Mouse (Mus musculus): ENCODE results near the gene Cfap157.
A peak's percentile ranks its signal among the peaks of the same experiment; 100 is the strongest.

Gene Cfap157

DNA sequence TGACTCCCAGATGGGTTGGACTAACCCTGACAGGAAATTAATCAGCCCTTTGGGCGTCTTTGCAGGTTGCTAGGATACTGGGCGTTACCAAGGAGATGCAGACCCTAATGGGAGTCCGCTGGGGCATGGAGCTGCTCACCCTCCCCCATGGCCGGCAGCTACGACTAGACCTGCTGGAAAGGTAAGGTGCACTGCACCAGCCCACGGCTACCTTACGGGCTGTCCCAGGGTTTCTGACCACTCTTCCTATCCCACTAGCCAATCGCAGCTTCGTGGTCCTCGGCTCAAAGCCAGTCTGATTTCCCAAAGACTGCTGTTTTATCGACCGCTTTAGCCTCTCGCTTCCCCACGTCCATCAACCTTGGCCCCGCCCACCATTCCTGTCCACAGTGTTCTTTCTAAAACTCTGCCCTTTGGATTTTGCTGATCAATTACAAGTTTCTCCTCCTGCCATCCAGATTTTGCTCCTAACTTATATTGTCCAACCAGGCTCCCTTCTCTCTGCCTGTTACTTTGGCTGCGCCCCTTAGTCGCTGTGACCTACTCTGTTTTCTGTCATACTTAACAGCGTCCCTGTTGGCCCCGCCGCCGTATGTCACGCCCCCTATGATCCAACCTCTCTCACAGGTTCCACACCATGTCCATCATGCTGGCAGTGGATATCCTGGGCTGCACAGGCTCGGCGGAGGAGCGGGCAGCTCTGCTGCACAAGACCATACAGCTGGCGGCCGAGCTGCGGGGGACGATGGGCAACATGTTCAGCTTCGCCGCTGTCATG is 33.2 kb downstream of the Cfap157 start:
- no peak for DNase-seq (ENCODE audit: low spot score in 2 of 2)

DNA sequence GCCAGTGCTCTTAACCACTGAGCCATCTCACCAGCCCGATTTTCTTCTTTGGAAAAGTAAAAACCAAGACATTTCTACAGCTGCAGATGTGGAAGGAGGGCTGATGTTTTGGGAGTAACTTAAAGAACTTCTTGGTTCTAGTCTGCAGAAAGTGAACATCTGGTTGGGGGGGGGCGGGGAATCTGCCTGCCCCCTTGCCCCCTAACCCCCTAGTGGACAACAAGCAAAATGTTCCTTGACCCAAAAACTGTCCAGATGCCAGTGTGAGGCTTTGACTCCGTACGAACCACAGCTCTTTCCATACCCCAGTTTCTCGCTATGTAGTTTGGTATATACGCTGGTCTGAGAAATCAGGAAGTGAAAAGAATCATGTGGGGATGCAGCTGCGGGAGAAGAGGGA is 34.0 kb downstream of the Cfap157 start:
- DNase-seq (ENCODE audit: low spot score in 2 of 2): no peak

DNA sequence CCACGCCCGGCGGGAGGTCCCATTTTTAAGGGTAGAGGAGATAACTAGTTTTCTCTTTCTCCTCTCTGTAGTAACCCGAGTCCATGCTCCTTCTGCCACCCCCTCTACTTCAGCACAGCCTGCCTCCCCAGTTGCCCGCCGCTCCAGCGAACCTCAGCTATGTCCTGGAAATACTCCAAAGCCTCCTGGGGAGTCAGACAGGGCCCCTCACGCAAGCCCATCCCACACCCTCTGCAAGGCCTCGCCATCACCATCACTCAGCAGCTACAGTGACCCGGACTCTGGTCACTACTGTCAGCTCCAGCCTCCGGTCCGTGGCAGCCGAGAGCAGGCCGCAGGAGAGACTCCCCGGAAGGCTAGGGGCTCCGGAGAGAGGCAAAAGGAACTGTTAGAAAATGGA is 35.1 kb downstream of the Cfap157 start:
- no peak for DNase-seq (ENCODE audit: low spot score in 2 of 2)

DNA sequence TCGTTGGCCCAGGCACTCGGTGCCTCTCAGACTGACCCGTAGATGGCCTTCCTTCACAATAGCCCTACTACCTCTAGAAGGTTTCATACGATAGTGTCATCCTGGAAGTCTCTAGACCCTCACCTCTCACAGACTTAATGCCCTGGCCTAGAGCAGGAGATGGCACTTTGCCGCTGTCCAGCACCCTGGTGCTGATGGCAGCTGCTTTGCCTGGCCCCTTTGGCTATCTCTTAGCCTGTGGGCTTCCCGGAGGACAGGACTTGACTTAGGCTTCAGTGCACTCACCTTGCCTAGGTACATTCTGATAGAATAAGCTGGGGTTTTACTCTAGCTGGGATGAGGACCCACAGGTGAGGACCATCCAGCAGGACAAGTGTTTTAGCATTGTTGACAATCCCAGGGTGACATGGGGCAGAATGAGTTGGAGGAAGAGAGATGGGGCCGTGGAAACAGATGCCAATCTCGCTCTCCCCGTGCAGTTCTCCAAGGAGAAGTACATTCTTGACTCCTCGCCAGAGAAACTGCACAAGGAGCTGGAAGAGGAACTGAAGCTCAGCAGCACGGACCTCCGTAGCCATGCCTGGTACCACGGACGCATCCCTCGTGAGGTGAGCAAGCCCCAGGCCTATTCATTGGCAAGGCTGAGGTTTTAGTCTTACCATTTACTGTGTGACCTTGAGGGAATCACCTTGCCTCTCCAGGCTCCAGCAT is 39.8 kb downstream of the Cfap157 start:
- DNase-seq (ENCODE audit: low spot score in 2 of 2): no peak

DNA sequence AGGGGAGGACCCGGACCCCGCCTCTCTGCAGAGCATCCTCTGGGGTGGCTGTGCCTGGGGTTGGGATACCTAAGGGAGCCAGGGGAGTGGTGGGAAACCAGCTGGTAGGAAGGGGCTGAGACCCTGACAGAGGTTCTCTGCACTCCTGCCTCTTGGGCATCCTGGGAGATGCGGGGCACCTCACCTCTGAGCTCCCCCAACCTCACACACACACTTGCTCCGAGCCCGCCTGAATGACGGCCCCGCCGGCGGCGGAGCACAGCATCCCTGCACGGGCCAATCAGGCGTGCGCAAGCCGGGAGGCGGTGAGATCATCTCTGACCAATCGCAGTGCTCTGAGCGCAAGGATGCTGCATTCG is 42.1 kb downstream of the Cfap157 start:
- DNase-seq (ENCODE audit: low spot score in 2 of 2): peak; percentile 55 to 78

DNA sequence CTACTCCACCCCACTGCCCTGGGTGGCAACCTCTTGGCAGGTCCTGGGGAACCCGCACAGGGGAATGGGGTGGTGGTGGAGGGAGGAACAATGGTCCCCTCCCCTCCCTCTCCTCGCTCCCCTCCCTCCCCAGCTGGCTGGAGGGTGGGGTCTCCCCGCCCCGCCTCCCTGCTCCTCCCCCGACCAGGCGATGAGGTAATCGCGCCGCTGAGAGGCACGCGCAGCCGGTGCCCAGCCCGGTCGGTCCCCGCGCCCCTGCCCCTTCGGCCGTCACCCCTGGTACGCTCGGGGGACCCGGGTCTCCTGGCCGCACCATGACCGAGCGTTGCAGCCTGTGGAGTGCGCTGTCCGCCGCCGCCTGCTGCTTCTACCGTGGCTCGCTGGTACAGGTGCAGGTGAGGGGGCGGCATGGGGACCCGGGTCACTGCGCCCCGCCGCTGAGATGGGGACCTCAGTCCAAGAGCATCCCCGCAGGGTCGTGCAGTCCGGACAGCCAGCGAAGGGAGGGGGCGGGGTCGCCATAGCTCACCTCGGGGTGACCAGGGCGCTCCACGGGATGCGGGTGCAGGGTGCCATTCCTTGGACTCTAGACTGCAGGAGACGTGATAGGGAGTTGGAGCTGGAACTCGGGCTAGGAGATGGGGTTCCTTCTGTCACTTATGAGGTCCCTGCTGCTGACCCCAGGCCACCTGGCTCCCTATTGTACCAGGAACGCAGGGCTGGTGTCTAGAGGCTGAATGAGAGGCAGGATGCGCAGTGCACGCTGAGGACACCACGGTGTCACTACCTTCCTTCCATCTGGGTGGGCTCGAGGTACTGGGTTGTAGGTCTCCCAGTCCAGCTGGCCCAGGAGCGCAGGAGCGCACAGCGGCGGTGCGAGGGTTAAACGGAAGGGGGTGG is 42.7 kb downstream of the Cfap157 start:
- peak in 1 of 2 experiments; percentile 39 for DNase-seq (ENCODE audit: low spot score in 2 of 2)

DNA sequence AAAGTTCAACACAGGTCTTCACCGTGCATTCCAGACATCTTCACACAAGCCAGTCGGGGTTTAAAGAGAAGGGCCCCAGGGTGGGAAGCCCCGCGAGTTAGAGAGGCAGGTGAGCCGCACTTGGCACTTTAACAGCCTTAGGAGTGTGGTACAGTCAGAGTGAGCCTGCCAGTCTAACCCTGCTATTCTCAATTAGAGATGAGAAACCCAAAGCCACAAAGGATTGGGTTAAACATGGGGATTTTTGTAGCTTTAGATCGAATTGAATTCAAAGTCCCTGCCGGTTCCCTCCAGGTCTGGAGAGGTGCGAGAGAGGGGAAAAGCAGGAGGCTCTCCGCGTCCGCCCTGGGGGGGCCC is 43.3 kb downstream of the Cfap157 start, which contains the start of gene 6330409D20Rik:
TSS of gene 6330409D20Rik (minus strand) at position 101 of the 357 bp plus-strand sequence.
- no peak for DNase-seq (ENCODE audit: low spot score in 2 of 2)

DNA sequence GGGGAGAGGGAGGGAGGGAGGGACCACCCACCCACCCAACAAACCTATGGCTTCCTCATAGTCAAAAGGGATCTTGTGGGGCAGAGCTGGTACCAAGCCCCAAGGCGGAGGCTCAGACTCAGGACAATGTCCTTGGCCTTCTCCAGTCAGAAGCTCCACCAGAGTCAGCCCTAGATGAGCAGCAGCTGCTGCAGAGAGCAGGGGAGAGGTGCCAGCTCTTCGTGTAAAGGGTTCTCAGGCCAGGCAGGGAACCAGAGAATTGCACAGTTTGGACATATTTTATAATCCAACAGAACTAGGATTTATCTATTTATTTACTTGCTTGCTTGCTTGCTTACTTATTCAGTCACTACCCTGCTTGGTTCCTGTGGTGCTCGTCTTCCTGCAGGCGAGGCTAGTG is 44.9 kb downstream of the Cfap157 start:
- DNase-seq (ENCODE audit: low spot score in 2 of 2): no peak

DNA sequence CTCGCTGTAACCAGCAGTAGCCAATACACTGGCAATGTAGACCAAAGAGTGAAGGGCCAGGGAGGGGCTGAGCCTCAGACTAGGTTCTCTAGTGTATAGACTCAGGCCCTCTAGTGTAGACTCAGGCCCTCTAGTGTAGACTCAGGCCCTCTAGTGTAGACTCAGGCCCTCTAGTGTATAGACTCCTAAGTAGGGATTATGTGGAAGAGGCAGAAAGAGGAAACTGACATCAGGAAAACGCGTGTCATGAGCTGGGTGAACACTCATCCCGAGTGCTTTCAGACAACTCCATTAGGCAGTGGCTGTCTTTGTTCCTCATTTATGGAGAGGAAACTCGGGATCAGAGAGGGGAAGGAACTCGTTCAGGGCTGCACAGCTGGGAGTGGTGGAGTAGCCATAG is 47.2 kb downstream of the Cfap157 start:
- no peak for DNase-seq (ENCODE audit: low spot score in 2 of 2)

DNA sequence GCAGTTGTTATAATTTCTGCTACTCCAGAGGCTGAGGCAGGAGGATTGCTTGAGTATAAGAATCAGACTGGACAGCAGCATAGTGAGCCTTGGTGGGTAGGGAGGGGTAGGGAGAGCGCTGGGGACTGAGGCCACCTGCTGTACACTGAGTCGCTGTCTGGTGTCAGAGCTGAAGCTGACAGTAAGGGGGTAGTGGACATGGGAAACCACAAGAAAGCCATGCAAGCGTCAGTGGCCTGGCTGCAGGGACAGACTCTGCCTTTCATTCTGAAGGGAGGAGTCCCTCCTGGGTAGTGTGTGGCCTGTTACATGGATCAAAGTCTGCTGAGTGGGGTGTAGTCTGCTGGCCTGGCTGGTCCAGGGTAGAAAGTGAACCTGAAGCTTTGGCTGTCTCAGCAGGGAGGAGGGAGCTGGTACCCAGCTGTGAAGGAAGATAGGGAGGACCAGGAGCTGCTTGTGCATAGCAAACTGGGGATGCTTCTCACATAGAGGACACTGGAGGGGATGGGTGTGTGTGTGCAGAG is 47.9 kb downstream of the Cfap157 start:
- DNase-seq (ENCODE audit: low spot score in 2 of 2): no peak

DNA sequence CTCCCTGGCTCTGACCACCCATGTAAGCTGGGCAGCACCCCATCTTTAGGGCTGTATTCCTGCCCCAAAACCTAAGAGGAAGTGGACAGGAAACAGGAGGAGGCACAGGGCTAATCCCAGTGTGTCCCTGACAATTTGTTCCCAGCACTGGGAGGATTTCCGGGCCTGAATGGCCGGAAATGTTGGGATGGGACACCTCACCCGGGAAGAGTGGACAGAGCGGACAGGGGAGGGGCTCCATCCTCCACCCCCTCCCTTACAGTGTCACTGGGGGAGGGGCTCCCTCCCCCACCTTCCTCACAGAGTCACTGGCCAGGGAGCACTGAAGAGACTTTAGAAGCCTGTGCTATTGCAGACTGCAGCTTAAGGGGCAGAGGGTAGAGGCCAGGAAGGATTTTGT is 49.3 kb downstream of the Cfap157 start:
- no peak for DNase-seq (ENCODE audit: low spot score in 2 of 2)

DNA sequence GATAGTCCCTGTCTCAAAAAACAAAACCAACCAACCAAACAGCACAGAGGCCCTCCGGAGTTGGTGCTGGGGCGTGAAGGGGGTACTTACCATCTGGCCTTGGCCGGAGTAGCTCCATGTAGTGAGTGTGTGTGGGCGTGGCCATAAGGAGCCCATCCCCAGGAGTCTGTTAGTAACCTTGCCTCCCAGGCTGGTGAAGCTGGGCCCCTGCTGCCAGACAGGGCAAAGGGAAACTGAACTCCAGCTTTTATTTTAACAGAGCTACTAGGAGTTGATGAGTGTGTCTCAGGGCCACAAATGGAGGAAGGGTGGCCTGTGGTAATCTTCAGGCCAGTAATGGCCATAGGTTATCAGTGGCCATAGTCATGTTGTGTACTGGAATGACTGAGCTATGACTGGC is 49.7 kb downstream of the Cfap157 start:
- DNase-seq (ENCODE audit: low spot score in 2 of 2): no peak

DNA sequence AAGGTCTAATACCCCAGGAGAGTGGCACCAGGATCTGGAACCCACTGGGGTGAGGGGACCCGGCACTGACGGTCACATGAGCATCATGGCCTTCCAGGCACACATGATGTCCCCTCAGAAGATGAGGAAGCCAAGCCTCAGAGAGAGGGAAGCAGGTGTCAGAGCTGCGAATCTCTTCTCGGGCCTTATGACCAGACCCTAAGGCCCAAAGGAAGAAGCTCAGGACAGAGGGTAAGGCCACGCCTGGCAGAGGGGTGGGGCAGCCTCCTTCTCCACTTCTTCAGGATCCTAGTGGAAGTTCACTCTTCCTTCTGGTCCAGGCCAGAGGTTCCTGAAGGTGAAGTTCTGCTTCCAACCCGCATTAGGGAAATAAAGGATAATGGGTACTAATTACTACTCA is 51.5 kb downstream of the Cfap157 start:
- DNase-seq (ENCODE audit: low spot score in 2 of 2): no peak

DNA sequence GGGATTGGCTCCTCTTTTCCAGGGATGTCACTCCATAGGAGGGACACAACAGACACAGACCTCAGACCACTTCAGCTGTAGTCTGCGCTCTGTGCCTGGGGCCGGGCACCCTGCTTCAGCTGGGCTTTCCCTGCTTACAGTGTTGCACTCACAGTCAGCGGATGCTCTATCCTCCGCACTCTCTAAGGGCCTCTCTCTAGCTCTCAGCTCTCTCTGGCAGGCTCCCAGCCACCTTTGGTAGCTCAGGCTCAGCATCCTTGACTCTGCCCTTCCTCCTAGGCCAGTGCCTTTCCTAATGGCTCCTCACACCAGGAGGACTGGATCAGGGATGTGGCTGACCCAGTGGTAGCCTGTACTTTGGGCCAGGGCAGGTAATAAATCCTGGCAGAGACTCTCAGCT is 52.3 kb downstream of the Cfap157 start:
- no peak for DNase-seq (ENCODE audit: low spot score in 2 of 2)

DNA sequence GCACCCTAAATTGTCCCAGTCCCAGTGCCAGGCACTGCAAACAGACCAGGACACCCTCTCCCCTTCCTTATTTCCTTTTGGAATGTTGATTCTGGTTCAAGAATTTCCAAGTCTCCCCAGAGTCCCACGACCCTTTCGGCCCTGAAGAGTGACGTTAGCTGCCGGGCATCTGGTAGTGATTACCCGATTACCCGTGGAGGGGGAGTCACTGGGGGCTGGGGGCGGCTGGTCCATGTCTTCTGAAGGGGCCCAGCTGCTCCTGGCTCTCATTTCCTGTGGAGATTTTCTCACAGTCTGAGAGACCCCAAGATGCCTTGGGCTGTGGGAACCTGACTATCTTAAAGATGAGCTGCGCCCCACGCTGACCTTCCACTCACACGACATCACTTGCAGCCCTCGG is 53.4 kb downstream of the Cfap157 start:
- no peak for DNase-seq (ENCODE audit: low spot score in 2 of 2)

DNA sequence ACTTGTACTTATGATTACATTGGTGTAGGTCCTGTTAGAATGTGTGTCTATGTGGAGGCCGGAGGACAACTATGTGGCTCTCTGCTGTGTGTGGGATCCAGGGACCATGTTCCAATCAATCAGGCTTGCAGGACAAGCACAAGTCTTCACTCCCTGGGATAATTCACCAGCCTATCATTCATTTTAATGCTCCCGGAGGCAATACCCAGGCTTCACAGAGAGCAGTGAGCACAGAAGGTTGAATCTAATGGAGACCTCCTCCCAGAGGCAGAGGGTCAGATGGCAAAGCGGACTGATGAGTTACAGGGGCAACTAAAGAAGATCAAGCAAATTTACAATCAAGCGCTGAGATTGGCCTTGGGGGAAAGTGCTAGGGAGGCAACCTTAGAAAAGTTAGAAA is 54.7 kb downstream of the Cfap157 start:
- DNase-seq (ENCODE audit: low spot score in 2 of 2): no peak

DNA sequence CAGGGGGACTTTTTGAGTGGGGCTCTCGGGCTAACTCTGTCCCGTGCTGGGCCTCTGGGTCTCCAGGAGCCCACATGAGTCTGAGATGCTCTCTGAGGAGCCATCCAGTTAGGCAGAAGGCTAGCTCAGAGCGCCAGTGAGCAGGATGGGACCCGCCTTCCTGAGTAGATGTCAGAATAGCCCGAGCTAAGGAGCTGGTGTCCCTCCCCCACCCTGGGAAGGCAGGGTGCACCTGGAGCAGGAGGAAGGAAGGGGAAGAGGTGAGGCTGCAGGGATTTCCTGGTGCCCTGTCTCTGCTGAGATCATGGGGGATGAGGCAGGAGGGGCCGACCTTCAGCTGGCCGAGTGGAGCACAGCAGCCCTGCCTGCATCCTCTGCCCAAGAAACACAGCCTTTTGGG is 55.8 kb downstream of the Cfap157 start:
- DNase-seq (ENCODE audit: low spot score in 2 of 2): no peak

DNA sequence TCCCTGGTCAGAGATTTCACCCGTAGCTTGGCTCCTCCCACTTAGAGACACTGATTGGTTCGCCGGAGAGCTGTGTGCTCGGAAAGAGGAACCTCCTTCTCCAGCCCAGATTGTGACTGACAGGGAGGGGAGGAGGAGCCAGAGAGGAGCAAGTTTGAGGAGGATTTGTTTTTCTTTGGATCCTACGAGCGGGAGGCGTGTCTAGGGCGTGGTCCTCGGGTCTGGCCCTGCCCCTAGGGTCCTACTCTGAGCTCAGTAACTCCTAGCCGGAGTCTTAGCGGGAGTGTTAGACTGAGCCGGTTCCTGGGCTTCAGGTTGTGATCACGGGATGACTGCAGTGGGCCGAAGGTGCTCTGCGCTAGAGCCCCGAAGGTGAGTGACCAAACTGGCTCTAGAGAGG is 56.8 kb downstream of the Cfap157 start:
- peak; percentile 51 to 70 for DNase-seq (ENCODE audit: low spot score in 2 of 2)
